Mouse (Mus musculus): ENCODE data around the gene Gm12569. TPM values are rescaled to one million over a fixed set of nuclear protein-coding genes. Genes with fewer than 3 reads are reported as not detected.

The Gm12569 gene
- not detected for polyA plus RNA-seq (2014; fragmentation: Illumina TruSeq; extraction: RNeasy Lipid Tissue Mini Kit (QIAGEN cat#74804); ENCODE audit: low read depth, low replicate concordance)

GRCm38 (mm10) chr11:51220308-51220707 lies at the start of gene Gm12569:
Gene Gm12569, plus strand, starts transcription at chr11:51220473.

DNA sequence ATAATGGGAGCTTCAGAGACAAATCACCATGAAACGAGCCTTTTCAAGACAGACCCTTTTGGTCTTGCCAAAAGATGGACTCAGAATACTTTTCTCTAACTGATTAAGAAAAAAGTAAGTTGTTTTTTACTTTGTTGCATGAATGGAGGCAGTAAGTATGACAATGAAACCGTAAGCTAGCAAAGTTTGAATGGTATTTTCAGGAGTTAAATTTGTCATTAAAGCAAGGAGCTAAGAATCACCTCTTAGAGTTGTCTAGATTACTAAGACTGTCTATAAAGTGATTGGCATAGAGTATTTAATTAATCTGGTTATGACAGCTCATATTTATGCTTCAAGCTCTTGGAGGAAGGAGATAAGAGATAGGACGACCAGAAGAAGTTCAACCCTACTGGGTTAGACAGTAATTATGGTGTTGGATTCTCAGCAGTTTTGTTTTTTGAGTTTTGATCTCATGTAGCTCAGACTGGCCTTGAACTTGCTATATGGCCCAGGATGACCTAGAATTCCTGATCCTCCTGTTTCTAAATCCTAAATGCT lies 41.5 kb downstream of the Gm12569 start, which contains the start of gene Clk4:
TSS of gene Clk4 (plus strand) at position 51 of the 540 bp plus-strand sequence.

DNA sequence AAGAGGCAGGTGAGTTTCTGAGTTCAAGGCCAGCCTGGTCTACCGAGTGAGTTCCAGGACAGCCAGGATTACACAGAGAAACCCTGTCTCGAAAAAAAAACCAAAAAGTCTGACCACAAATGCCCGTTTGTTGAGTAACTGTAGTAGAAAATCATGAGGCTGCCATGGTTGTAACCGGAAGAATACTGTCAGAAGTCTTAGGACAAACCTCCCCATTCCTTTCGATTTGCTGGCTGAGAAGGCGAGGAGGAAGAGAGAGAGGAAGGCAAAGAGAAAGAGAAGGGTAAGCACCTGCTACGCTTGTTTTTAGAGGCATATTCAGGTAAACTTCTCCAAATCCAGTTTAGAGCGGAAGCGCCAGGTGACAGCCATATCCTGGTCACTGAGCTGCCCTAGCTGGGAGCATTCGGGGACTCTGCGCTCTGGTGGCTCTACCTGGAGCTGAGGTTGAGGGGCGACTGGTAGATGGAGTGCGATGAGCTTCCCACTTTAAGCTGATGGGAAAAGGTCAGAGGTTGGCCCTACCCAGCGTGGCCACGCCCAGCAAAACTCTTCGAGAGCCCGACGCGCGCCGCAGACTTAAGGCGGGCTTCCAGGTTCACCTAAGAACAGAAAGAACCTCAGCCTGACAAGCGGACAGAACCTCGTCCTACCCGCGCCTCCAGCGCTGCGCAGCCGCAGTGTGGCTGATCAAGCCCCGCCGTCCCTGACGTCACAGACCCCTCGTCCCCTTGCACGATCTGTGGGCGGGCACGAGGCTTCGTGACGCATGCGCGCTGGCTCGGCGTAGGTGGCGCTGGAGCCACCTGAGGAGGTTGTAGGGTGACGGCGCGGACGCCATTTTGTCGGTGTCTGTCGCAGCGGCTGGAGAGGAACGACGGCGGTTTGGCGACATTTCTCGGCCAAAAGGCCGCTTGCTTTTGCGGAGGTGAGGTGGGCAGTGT lies 42.3 kb downstream of the Gm12569 start, which contains the start of gene BC049762:
TSS of gene BC049762 (minus strand) at position 705 of the 944 bp plus-strand sequence.

Other genes starting within 250 kb of the Gm12569 start
- not detected for gene Olfr1377, start 238.5 kb upstream of the Gm12569 start, polyA plus RNA-seq (2014; fragmentation: Illumina TruSeq; extraction: RNeasy Lipid Tissue Mini Kit (QIAGEN cat#74804); ENCODE audit: low read depth, low replicate concordance)
- gene Olfr51, start 216.9 kb upstream of the Gm12569 start, polyA plus RNA-seq (2014; fragmentation: Illumina TruSeq; extraction: RNeasy Lipid Tissue Mini Kit (QIAGEN cat#74804); ENCODE audit: low read depth, low replicate concordance) = not detected
- 0.87 TPM for gene Olfr54, start 206.2 kb upstream of the Gm12569 start, polyA plus RNA-seq (2014; fragmentation: Illumina TruSeq; extraction: RNeasy Lipid Tissue Mini Kit (QIAGEN cat#74804); ENCODE audit: low read depth, low replicate concordance)
- gene Olfr1375, start 172.4 kb upstream of the Gm12569 start, polyA plus RNA-seq (2014; fragmentation: Illumina TruSeq; extraction: RNeasy Lipid Tissue Mini Kit (QIAGEN cat#74804); ENCODE audit: low read depth, low replicate concordance) = not detected
- gene Zfp354a, start 161.2 kb upstream of the Gm12569 start, polyA plus RNA-seq (2014; fragmentation: Illumina TruSeq; extraction: RNeasy Lipid Tissue Mini Kit (QIAGEN cat#74804); ENCODE audit: low read depth, low replicate concordance) = 20.1 TPM
- 206 TPM for gene Clk4, start 41.3 kb downstream of the Gm12569 start, polyA plus RNA-seq (2014; fragmentation: Illumina TruSeq; extraction: RNeasy Lipid Tissue Mini Kit (QIAGEN cat#74804); ENCODE audit: low read depth, low replicate concordance)
- gene BC049762, start 42.6 kb downstream of the Gm12569 start, polyA plus RNA-seq (2014; fragmentation: Illumina TruSeq; extraction: RNeasy Lipid Tissue Mini Kit (QIAGEN cat#74804); ENCODE audit: low read depth, low replicate concordance) = not detected
- 3.3 TPM for gene Col23a1, start 69.4 kb downstream of the Gm12569 start, polyA plus RNA-seq (2014; fragmentation: Illumina TruSeq; extraction: RNeasy Lipid Tissue Mini Kit (QIAGEN cat#74804); ENCODE audit: low read depth, low replicate concordance)